Mouse (Mus musculus) liver, embryonic 14.5 days (tissue): ENCODE results near the gene Gucd1. TPM values are rescaled to one million over a fixed set of nuclear protein-coding genes. Genes with fewer than 3 reads are reported as not detected.

Source experiments
- ATAC-seq: fragments of 200-750 bp; cut with Nextera tagmentation; 2 replicates; pipeline ENCODE4 v1.8.0; 2017; ENCODE audit warnings: moderate number of reproducible peaks, mild to moderate bottlenecking, moderate library complexity; ENCODE audit not compliant: insufficient read depth
- DNase-seq, 3 experiments: peaks; one replicate each; pipeline ENCODE4 v3.0.0-alpha.2; 2012 to 2013; ENCODE audit warnings: low read depth in 3 of 3, low spot score in 3 of 3
- H3K27ac ChIP-seq: fragments of 300-500 bp; sonication (generic); 2 replicates; pipeline ENCODE4 v1.5.1; 2014; ENCODE audit warnings: moderate library complexity, mild to moderate bottlenecking, control low read depth, inconsistent platforms
- H3K27me3 ChIP-seq: fragments of 300-500 bp; sonication (generic); 2 replicates; pipeline ENCODE4 v1.6.1; 2014; ENCODE audit warnings: mild to moderate bottlenecking, low read length, moderate library complexity; ENCODE audit not compliant: control insufficient read depth, insufficient read depth
- H3K36me3 ChIP-seq: fragments of 300-500 bp; sonication (generic); replicated peaks from 2 replicates; pipeline ENCODE4 v1.6.1; 2014; ENCODE audit warnings: low read depth; ENCODE audit not compliant: control insufficient read depth, insufficient read depth
- H3K4me1 ChIP-seq, 2 experiments: fragments of 200-500 bp in 1 of 2; fragments of 300-500 bp in 1 of 2; sonication (generic) in 1 of 2; replicated peaks; 2 replicates each; pipeline ENCODE4 v1.6.1; 2012 to 2014; ENCODE audit warnings: antibody characterized with exemption in 1 of 2, inconsistent platforms in 1 of 2, low read length in 1 of 2; ENCODE audit not compliant: control insufficient read depth in 2 of 2, insufficient read depth in 2 of 2
- H3K4me2 ChIP-seq: fragments of 300-500 bp; sonication (generic); 2 replicates; pipeline ENCODE4 v1.6.1; 2014; ENCODE audit warnings: low read depth, mild to moderate bottlenecking, control low read depth, moderate library complexity
- H3K4me3 ChIP-seq, 2 experiments: fragments of 200-500 bp in 1 of 2; fragments of 300-500 bp in 1 of 2; sonication (generic) in 1 of 2; 2 replicates each; pipeline ENCODE4 v1.5.1; 2012 to 2014; ENCODE audit warnings: low read depth in 2 of 2, low read length in 2 of 2, mild to moderate bottlenecking in 2 of 2, control low read depth in 1 of 2, inconsistent platforms in 1 of 2, moderate library complexity in 1 of 2; ENCODE audit not compliant: insufficient read depth in 1 of 2
- H3K9ac ChIP-seq: fragments of 300-500 bp; sonication (generic); replicated peaks from 2 replicates; pipeline ENCODE4 v1.6.1; 2014; ENCODE audit warnings: mild to moderate bottlenecking, control low read depth, moderate library complexity
- H3K9me3 ChIP-seq: fragments of 300-500 bp; sonication (generic); 2 replicates; pipeline ENCODE4 v1.6.1; 2016; ENCODE audit warnings: low read length, mixed read lengths; ENCODE audit not compliant: control insufficient read depth
- CTCF ChIP-seq: IDR thresholded peaks from 2 replicates; pipeline ENCODE4 v1.5.1; 2016; ENCODE audit warnings: antibody characterized with exemption, low read depth, control low read depth
- EP300 ChIP-seq: IDR thresholded peaks from 2 replicates; pipeline ENCODE4 v1.6.1; 2016; ENCODE audit warnings: antibody characterized with exemption, low read depth
- WGBS: fragments of 180-500 bp; shearing (Covaris S2); extraction: QIAGEN DNeasy Blood & Tissue Kit; methylation state at CpG from one replicate; pipeline ENCODE4 v1.1.7; 2014; ENCODE audit not compliant: insufficient replicate concordance; 5-methylcytosine and 5-hydroxymethylcytosine counted together
- polyA plus RNA-seq, 2 experiments: library from polyadenylated mRNA; depleted of rRNA in 1 of 2; stranded (reverse) in 1 of 2; unstranded in 1 of 2; fragments of >200 nt; fragmentation: Nextera tagmentation in 1 of 2; extraction: Ambion mirVana in 1 of 2; gene quantifications; 2 replicates each; pipeline versions ENCODE4 v1.2.1 to v1.2.3; 2012 to 2014

Gene Gucd1
- polyA plus RNA-seq, 2 experiments: 37.3 to 58.5 TPM

DNA sequence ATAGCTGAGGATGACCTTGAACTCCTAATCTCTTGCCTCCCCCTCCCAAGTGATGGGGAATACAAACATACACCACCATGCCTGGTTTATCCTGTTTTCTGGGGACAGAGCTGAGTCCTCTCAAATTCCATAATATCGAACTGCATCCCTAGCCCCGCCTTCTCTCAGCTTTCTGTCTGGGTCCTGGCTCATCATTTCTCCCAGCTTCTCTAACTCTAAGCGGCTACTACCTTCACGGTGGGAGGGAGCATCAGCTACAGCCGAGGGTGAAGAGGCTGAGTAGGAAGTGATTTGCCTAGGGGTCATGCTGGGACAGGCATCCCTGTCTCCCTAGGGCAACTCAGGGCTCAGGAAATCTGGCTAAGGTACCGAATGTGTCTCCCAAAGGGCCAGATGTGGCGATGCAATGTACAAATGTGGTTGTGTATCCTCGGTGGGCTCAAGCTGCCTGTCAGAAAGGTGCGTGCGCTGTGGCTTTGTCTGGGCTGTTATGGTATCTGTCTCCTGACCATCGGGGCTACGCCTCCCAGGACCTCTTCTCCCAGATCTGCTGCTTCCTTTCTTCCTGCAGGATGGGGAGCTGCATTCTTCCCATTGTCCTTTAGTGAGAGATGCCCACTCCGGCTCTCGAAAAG lies 41.4 kb upstream of the Gucd1 start:
- no peak overlapping the region for H3K9ac ChIP-seq
- no peak for DNase-seq
- H3K36me3 ChIP-seq: no peaks in the 10 kb centered on the region
- no peak for TF ChIP-seq EP300
- TF ChIP-seq CTCF: no peak
- H3K27ac ChIP-seq: no peak overlapping the region
- H3K9me3 ChIP-seq: no peaks in the 10 kb centered on the region
- H3K4me3 ChIP-seq: no peak overlapping the region
- H3K4me2 ChIP-seq: no peak overlapping the region
- H3K4me1 ChIP-seq: peaks cover 0 to 3% of the 10 kb centered on the region in 2 experiments; a peak in 1 of 4 replicates
- no peak for ATAC-seq
- WGBS: 10% methylated on average over 14 of the region's 14 CpGs
- H3K27me3 ChIP-seq: peaks cover 38% of the 10 kb centered on the region

DNA sequence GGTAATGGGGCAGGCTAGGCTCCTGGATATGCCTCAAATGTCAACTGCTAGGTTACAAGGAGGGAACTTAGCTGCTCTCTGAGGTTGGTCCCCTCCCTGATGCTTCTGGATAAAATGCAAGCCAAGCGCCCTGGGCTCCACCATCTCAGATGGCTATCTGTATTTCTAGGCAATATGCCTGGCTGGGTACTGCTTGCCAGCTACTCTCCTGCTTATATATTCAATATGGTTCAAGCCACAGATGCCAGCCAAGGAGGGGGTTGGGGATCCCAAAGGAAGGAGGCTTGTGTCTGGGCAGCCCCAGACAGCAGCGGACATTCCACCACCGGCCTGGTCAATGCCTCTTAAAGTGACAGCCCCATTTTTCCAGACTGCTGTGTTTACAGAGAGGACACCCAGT lies 40.7 kb upstream of the Gucd1 start:
- Histone ChIP-seq H3K4me3 (no peak overlapping the region), H3K27me3 (peaks cover 38% of the 10 kb centered on the region), H3K9me3 (no peaks in the 10 kb centered on the region), H3K4me1 (no peaks in the 10 kb centered on the region), H3K27ac (no peak overlapping the region), H3K4me2 (no peak overlapping the region), H3K9ac (no peak overlapping the region), H3K36me3 (no peaks in the 10 kb centered on the region)
- DNase-seq: no peak
- ATAC-seq: no peak
- no peak for TF ChIP-seq CTCF
- WGBS: 32% methylated on average over 3 of the region's 3 CpGs

GRCm38 (mm10) chr10:75556026-75556425 lies 38.3 kb upstream of the Gucd1 start:
- Histone ChIP-seq H3K36me3 (no peaks in the 10 kb centered on the region), H3K9ac (no peak overlapping the region), H3K4me3 (no peak overlapping the region), H3K27me3 (peaks cover 29% of the 10 kb centered on the region), H3K27ac (no peak overlapping the region), H3K9me3 (no peaks in the 10 kb centered on the region), H3K4me2 (no peak overlapping the region), H3K4me1 (no peaks in the 10 kb centered on the region; a peak in 1 of 4 replicates)
- no peak for DNase-seq
- no peak for ATAC-seq
- TF ChIP-seq EP300 (no peak), CTCF (no peak)
- WGBS: 65% methylated on average over 9 of the region's 9 CpGs

- WGBS: 70% methylated on average over 6 of the region's 6 CpGs
- Histone ChIP-seq H3K4me3 (no peak overlapping the region), H3K9me3 (no peaks in the 10 kb centered on the region), H3K4me1 (peaks cover 0 to 2% of the 10 kb centered on the region in 2 experiments; a peak in 1 of 4 replicates), H3K27me3 (peaks cover 24% of the 10 kb centered on the region), H3K4me2 (no peak overlapping the region), H3K9ac (no peak overlapping the region), H3K36me3 (no peaks in the 10 kb centered on the region), H3K27ac (no peak overlapping the region)
- DNase-seq: no peak
- no peak for ATAC-seq
- TF ChIP-seq EP300 (no peak), CTCF (no peak)
Measured at GRCm38 (mm10) chr10:75555557-75555956, 37.8 kb upstream of the Gucd1 start.

GRCm38 (mm10) chr10:75554090-75554489 lies 36.3 kb upstream of the Gucd1 start:
- Histone ChIP-seq H3K4me1 (peaks cover 0 to 4% of the 10 kb centered on the region in 2 experiments; a peak in 1 of 4 replicates), H3K9me3 (no peaks in the 10 kb centered on the region), H3K27me3 (peaks cover 10% of the 10 kb centered on the region), H3K4me2 (no peak overlapping the region), H3K4me3 (no peak overlapping the region), H3K27ac (no peak overlapping the region), H3K9ac (no peak overlapping the region), H3K36me3 (no peaks in the 10 kb centered on the region)
- no peak for TF ChIP-seq EP300
- TF ChIP-seq CTCF: no peak
- no peak for DNase-seq
- no peak for ATAC-seq
- WGBS: 50% methylated on average over 8 of the region's 8 CpGs
